Mouse (Mus musculus) 416B (cell line): ENCODE results near the gene Srp14.
A peak's percentile ranks its signal among the peaks of the same experiment; 100 is the strongest.

Experiments used
- DNase-seq: peaks from one replicate; pipeline ENCODE4 v3.0.0; 2011; ENCODE audit warnings: low read depth

The Srp14 gene

GRCm38 (mm10) chr2:118479550-118479909 lies at the start of gene Srp14:
Srp14 (minus strand) TSS chr2:118479711.
- DNase-seq = peak; percentile 96

- no peak for DNase-seq
Measured at GRCm38 (mm10) chr2:118526545-118526944, 47.0 kb upstream of the Srp14 start.

- DNase-seq = no peak
Measured at GRCm38 (mm10) chr2:118524811-118525210, 45.3 kb upstream of the Srp14 start.

- DNase-seq = peak; percentile 70
Measured at GRCm38 (mm10) chr2:118523163-118523730, 43.7 kb upstream of the Srp14 start.

GRCm38 (mm10) chr2:118522265-118522664 lies 42.8 kb upstream of the Srp14 start:
- DNase-seq = peak; percentile 85

GRCm38 (mm10) chr2:118520042-118520933 lies 40.8 kb upstream of the Srp14 start:
- no peak for DNase-seq

- DNase-seq = no peak
Measured at GRCm38 (mm10) chr2:118512418-118513377, 33.2 kb upstream of the Srp14 start.

- DNase-seq = no peak
Measured at GRCm38 (mm10) chr2:118511779-118512417, 32.4 kb upstream of the Srp14 start.

GRCm38 (mm10) chr2:118510447-118511310 lies 31.2 kb upstream of the Srp14 start:
- DNase-seq = no peak

- no peak for DNase-seq
Measured at GRCm38 (mm10) chr2:118509688-118510446, 30.4 kb upstream of the Srp14 start.

- DNase-seq = peak; percentile 91
Measured at GRCm38 (mm10) chr2:118507126-118507525, 27.6 kb upstream of the Srp14 start.

- no peak for DNase-seq
Measured at GRCm38 (mm10) chr2:118500191-118500590, 20.7 kb upstream of the Srp14 start.

GRCm38 (mm10) chr2:118499135-118499961 lies 19.8 kb upstream of the Srp14 start:
- DNase-seq = peak; percentile 88

- DNase-seq = no peak
Measured at GRCm38 (mm10) chr2:118498476-118498875, 19.0 kb upstream of the Srp14 start.

- no peak for DNase-seq
Measured at GRCm38 (mm10) chr2:118497890-118498289, 18.4 kb upstream of the Srp14 start.

GRCm38 (mm10) chr2:118495024-118495423 lies 15.5 kb upstream of the Srp14 start:
- DNase-seq = no peak

GRCm38 (mm10) chr2:118491741-118492395 lies 12.4 kb upstream of the Srp14 start:
- DNase-seq = peak; percentile 12

- peak; percentile 95 for DNase-seq
Measured at GRCm38 (mm10) chr2:118491281-118491731, 11.8 kb upstream of the Srp14 start.
